ENCODE assay signal across 14 mouse cellular contexts in genomic region chr13:15346866-15347265, GRCm38 (mm10).
"Had no signal": no experiment of that assay in that cellular context is flagged by ENCODE, and none has a peak within 500 bp of the region (broad histone marks: within the 10 kb centered on the region; RNA-seq: fewer than 3 reads in every experiment).

No protein-coding gene starts in this region.

- H3K36me3 ChIP-seq: liver, embryonic 13.5 days; lung, embryonic 15.5 days; midbrain, embryonic 12.5 days; stomach, embryonic 15.5 days had no signal

- H3K9ac ChIP-seq: liver, embryonic 13.5 days; liver, postnatal 0 days; lung, embryonic 15.5 days; midbrain, embryonic 12.5 days; stomach, embryonic 15.5 days had no signal

- H3K4me1 ChIP-seq: liver, embryonic 13.5 days; lung, embryonic 15.5 days; megakaryocyte, embryonic 14.5 days; midbrain, embryonic 12.5 days; stomach, embryonic 15.5 days had no signal

- H3K9me3 ChIP-seq: liver, embryonic 13.5 days; lung, embryonic 15.5 days; midbrain, embryonic 12.5 days; stomach, embryonic 15.5 days had no signal

- H3K4me3 ChIP-seq: liver, embryonic 13.5 days; lung, embryonic 15.5 days; megakaryocyte, embryonic 14.5 days; midbrain, embryonic 12.5 days; stomach, embryonic 15.5 days had no signal

- H3K27me3 ChIP-seq: liver, embryonic 13.5 days; lung, embryonic 15.5 days; megakaryocyte, embryonic 14.5 days; midbrain, embryonic 12.5 days; stomach, embryonic 15.5 days had no signal

- ATAC-seq: liver, postnatal 0 days; midbrain, embryonic 16.5 days had no signal

- DNase-seq: kidney, adult 8-10 months; kidney, postnatal 25 days; liver; liver, embryonic 13.5 days; liver, postnatal 0 days; lung, postnatal 14 days; right cerebral cortex, postnatal 14 days; thymus, postnatal 4 days had no signal

- H3K4me2 ChIP-seq: liver, embryonic 13.5 days; lung, embryonic 15.5 days; midbrain, embryonic 12.5 days; stomach, embryonic 15.5 days had no signal

- H3K27ac ChIP-seq: liver, embryonic 13.5 days; lung, embryonic 15.5 days; macrophage; midbrain, embryonic 12.5 days; stomach, embryonic 15.5 days had no signal
